Mouse (Mus musculus): ENCODE measurements around the gene Gosr1.
"Not testable (repeated sequence)": the region's sequence is repeated elsewhere in the genome, so short reads cannot be mapped to it uniquely, and the experiment has no call there.

Gosr1 gene

GRCm38 (mm10) chr11:76735753-76736324 lies 27.5 kb downstream of the Gosr1 start:
- no peak for DNase-seq (ENCODE audit: low spot score in 2 of 2)

DNA sequence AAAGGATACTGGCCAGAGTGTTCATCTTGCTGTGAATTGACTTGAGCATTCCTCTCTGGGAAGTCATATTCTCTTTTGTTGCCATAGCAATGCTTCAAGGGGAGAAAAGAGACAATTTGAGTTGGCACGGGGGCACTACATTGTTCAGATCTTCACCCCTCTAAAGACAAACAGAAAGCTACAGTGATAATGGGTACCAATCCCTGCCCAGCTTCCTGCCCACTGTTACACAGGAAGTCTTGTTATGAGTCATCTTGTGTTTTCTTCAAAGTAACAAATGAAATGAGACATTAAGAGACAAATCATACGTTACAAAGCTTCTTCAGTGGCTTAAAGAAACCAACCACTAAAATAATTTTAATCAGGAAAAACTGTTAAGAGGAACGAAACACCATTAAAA lies 28.8 kb downstream of the Gosr1 start:
- DNase-seq (ENCODE audit: low spot score in 2 of 2) = no peak

- no peak for DNase-seq (ENCODE audit: low spot score in 2 of 2)
These were observed 32.7 kb downstream of the Gosr1 start for GRCm38 (mm10) chr11:76730650-76731049.

- no peak for DNase-seq (ENCODE audit: low spot score in 2 of 2)
These were observed 35.3 kb downstream of the Gosr1 start for GRCm38 (mm10) chr11:76728093-76728492.

DNA sequence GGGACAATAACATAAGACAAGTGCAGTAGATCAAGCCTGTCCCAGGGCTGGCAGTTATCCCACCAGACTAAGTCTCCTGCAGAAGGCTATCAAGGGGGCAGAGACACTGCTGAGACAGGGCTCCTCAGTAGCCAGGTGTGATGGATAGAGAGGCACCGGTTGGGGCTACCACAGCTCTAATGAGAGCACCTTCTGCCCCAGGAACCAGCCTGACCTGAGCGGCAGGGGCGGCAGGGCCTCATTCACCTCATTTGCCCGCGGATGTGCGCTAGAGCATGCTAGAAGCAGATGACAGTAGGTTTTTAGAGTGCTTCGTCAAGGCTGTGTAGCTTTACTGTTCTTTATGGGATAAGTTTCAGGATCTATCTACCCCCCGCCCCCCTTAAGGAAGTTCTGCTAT lies 39.5 kb downstream of the Gosr1 start:
- DNase-seq (ENCODE audit: low spot score in 2 of 2) = no peak

GRCm38 (mm10) chr11:76717000-76717399 lies 46.4 kb downstream of the Gosr1 start:
- no peak for DNase-seq (ENCODE audit: low spot score in 2 of 2)

DNA sequence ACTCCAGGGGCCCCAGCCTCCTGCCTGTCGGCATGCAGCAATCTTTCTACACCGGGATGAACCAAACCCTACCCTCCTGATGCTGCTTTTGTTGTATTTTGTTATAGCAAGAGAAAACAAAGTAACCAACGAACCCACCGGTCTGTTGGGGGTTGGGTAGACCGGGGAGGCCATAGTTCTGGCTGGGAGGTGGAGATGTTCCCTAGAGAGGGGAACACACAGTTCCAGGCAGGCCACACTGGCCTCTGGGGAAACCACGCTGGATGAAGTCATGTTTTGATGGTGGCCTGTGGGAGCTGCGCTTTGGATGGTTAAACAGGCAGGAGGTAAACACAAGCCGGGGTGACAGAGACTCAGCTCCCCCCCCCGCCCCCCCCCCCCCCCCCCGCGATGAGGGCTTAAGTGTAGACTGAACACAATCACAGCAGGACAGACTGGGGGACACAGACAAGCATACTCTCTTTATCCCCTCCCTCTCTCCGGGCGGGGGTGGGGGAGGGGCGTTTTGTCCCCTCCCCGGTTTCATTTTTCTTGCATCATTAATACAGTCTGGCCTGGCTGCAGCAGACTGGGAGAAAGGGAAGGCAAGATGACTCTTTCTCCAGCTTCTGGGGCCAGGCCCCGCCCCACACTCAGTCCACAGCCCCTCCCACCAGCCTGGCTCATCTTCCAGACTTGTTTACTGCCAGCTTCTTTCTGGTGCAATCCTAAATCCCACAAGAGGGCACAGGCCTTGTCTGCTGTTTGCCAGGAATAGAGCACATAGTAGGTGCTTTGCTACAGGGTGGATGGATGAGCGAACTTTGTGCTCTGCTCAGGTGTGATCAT lies 53.5 kb downstream of the Gosr1 start:
- no peak for DNase-seq (ENCODE audit: low spot score in 2 of 2)

DNA sequence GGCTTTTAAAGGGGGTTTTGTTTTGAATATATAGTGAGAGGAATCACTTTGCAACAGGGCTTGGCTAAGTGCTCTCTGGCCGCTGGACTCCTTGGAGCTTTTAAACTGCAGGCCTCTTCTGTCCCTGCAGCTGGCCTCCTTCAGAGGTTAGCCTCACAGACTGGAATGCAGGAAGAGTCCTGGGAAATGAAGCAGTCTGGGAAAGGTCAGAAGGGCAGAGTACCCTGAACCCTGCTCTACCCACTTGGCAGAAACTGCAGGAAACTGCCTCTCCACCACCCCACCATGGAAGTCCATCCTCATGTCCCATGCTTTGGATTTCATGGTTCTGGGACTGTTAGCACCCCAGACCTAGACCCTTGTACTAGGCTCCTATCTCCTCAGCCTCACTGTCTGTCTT lies 54.5 kb downstream of the Gosr1 start:
- DNase-seq (ENCODE audit: low spot score in 2 of 2) = no peak

DNA sequence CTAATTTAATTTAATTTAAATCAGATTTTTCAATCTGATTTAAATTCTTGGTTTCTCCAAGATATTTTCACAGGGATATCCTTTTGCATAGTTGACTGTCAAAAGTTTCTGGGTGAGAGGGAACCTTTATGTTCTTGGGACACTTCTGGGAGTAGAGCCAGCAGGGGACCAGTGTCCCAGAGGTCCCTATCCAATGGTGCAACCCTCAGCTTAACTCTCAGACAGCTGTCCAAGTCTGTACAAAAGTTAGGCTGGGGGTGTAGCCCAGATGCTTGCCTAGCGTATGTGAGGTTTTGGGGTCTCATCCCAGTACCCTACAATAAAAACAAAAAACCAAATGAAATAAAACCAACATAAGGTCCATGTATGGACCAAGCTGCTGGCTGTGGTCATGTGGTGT lies 55.3 kb downstream of the Gosr1 start:
- DNase-seq (ENCODE audit: low spot score in 2 of 2) = no peak

DNA sequence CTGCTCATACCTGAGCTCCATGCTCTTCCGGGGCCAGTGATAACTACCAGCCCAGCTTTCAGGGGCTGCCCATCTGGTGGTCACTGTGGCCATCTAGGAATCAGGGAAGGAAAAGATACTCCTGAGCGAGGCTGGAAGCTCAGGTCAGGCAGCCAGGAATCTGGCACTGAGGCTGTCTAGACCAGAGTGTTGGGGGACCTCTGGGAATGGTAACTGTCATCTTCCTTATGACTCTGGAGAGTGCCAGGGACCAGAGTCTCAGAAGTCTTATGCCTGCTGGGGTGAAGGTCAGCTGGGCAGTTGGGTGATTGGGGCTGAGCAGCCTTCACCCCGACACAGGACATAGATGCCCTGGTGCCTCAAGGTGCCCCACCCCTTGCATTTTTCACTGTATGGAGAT lies 55.7 kb downstream of the Gosr1 start:
- no peak for DNase-seq (ENCODE audit: low spot score in 2 of 2)

- no peak for DNase-seq (ENCODE audit: low spot score in 2 of 2)
These were observed 63.8 kb downstream of the Gosr1 start for GRCm38 (mm10) chr11:76699626-76700025.

- peak; percentile 35 to 36 for DNase-seq (ENCODE audit: low spot score in 2 of 2)
These were observed 67.6 kb downstream of the Gosr1 start for GRCm38 (mm10) chr11:76695810-76696209.

DNA sequence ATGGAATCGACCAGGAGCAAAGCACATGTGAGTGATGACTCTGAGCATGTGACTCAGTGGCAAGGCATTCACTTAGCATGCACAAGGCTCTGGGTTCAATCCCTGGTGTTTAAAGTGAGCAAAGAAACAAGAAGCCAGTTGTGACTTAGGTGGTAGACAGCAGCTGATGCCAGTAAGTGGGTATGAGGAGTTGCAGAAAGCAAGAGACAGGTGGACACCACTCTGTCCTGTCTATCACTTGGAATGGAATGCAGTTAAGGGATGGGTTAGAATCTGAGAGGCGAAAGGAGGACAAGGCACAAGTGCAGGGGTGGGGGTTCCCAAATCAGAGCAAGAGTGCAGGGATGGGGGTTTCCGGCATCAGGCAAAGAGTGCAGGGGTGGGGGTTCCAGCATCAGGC lies 71.3 kb downstream of the Gosr1 start:
- DNase-seq (ENCODE audit: low spot score in 2 of 2) = no peak

- DNase-seq (ENCODE audit: low spot score in 2 of 2) = no peak
These were observed 77.8 kb downstream of the Gosr1 start for GRCm38 (mm10) chr11:76685604-76686003.

GRCm38 (mm10) chr11:76679508-76679907 lies 83.9 kb downstream of the Gosr1 start, which contains the start of gene Trarg1:
Trarg1 (plus strand) TSS chr11:76679808.
- DNase-seq (ENCODE audit: low spot score in 2 of 2) = not testable (repeated sequence)

All from right cerebral cortex, adult 2 months (tissue).